Mouse (Mus musculus) hindbrain, embryonic 16.5 days (tissue): ENCODE data around the gene Madcam1. TPM values are rescaled to one million over a fixed set of nuclear protein-coding genes. Genes with fewer than 3 reads are reported as not detected.

Experiments
- ATAC-seq: fragments of 200-750 bp; cut with Nextera tagmentation; 2 replicates; pipeline ENCODE4 v1.8.0; 2017; ENCODE audit warnings: moderate TSS enrichment, moderate library complexity
- H3K27ac ChIP-seq: fragments of 300-500 bp; sonication (generic); 2 replicates; pipeline ENCODE4 v1.5.1; 2014; ENCODE audit warnings: low read depth, mild to moderate bottlenecking, control low read depth, low read length, moderate library complexity
- H3K27me3 ChIP-seq: fragments of 300-500 bp; sonication (generic); replicated peaks from 2 replicates; pipeline ENCODE4 v1.6.1; 2014; ENCODE audit warnings: low read length; ENCODE audit not compliant: control insufficient read depth, insufficient read depth
- H3K36me3 ChIP-seq: fragments of 300-500 bp; sonication (generic); 2 replicates; pipeline ENCODE4 v1.6.1; 2014; ENCODE audit warnings: mild to moderate bottlenecking, low read length, moderate library complexity, mixed read lengths; ENCODE audit not compliant: control insufficient read depth, insufficient read depth
- H3K4me1 ChIP-seq: fragments of 300-500 bp; sonication (generic); 2 replicates; pipeline ENCODE4 v1.6.1; 2014; ENCODE audit warnings: low read depth, low read length; ENCODE audit not compliant: control insufficient read depth, insufficient read depth
- H3K4me2 ChIP-seq: fragments of 300-500 bp; sonication (generic); 2 replicates; pipeline ENCODE4 v1.6.1; 2014; ENCODE audit warnings: mild to moderate bottlenecking, low read length, control low read depth, moderate library complexity
- H3K4me3 ChIP-seq: fragments of 300-500 bp; sonication (generic); 2 replicates; pipeline ENCODE4 v1.5.1; 2014; ENCODE audit warnings: mild to moderate bottlenecking, low read length, control low read depth, moderate library complexity
- H3K9ac ChIP-seq: fragments of 300-500 bp; sonication (generic); 2 replicates; pipeline ENCODE4 v1.6.1; 2014; ENCODE audit warnings: low read depth, mild to moderate bottlenecking, control low read depth, low read length, moderate library complexity
- H3K9me3 ChIP-seq: fragments of 300-500 bp; sonication (generic); 2 replicates; pipeline ENCODE4 v1.6.1; 2014; ENCODE audit warnings: mild to moderate bottlenecking, low read length, moderate library complexity; ENCODE audit not compliant: control insufficient read depth
- WGBS: fragments of 180-500 bp; shearing (Covaris S2); extraction: QIAGEN DNeasy Blood & Tissue Kit; methylation state at CpG from one replicate; pipeline ENCODE4 v1.1.7; 2014; 5-methylcytosine and 5-hydroxymethylcytosine counted together
- polyA plus RNA-seq: library from polyadenylated mRNA; unstranded; fragments of >200 nt; fragmentation: Nextera tagmentation; extraction: Ambion mirVana; gene quantifications from 2 replicates; pipeline ENCODE4 v1.2.1, GENCODE M21; 2015

Gene Madcam1
- polyA plus RNA-seq, 1 experiment from 2014 or later, result 0.99 TPM

- H3K9me3 ChIP-seq, result no peaks in the 10 kb centered on the region
- H3K27ac ChIP-seq, result no peak overlapping the region
- H3K9ac ChIP-seq, result no peak overlapping the region
- WGBS, result 84% methylated on average over 2 of the region's 2 CpGs
- peaks cover 3% of the 10 kb centered on the region for H3K4me1 ChIP-seq
- no peaks in the 10 kb centered on the region for H3K27me3 ChIP-seq
- no peaks in the 10 kb centered on the region for H3K36me3 ChIP-seq
- ATAC-seq, result no peak
- no peak overlapping the region for H3K4me3 ChIP-seq
- H3K4me2 ChIP-seq, result no peak overlapping the region
These were observed 4.1 kb upstream of the Madcam1 start for GRCm38 (mm10) chr10:79660298-79660697.

- no peak for ATAC-seq
- 53% methylated on average over 3 of the region's 3 CpGs for whole genome bisulfite sequencing
- H3K27ac ChIP-seq, result no peak overlapping the region
- no peak overlapping the region for H3K4me2 ChIP-seq
- no peaks in the 10 kb centered on the region for H3K36me3 ChIP-seq
- H3K9me3 ChIP-seq, result no peaks in the 10 kb centered on the region
- H3K4me1 ChIP-seq, result no peaks in the 10 kb centered on the region
- H3K4me3 ChIP-seq, result no peak overlapping the region
- no peak overlapping the region; the same call in 1 of the 2 replicates for H3K9ac ChIP-seq
- no peaks in the 10 kb centered on the region for H3K27me3 ChIP-seq
These were observed 2.5 kb upstream of the Madcam1 start for GRCm38 (mm10) chr10:79661861-79662260.

GRCm38 (mm10) chr10:79665051-79665450 lies 692 bp downstream of the Madcam1 start:
- no peak overlapping the region for H3K4me3 ChIP-seq
- H3K9me3 ChIP-seq, result no peaks in the 10 kb centered on the region
- 82% methylated on average over 8 of the region's 8 CpGs for WGBS
- no peaks in the 10 kb centered on the region for H3K36me3 ChIP-seq
- peaks cover 7% of the 10 kb centered on the region for H3K4me1 ChIP-seq
- no peak for ATAC-seq
- no peak overlapping the region for H3K4me2 ChIP-seq
- H3K27ac ChIP-seq, result no peak overlapping the region
- no peak overlapping the region for H3K9ac ChIP-seq
- H3K27me3 ChIP-seq, result no peaks in the 10 kb centered on the region

GRCm38 (mm10) chr10:79666493-79666892 lies 2.1 kb downstream of the Madcam1 start:
- Histone ChIP-seq H3K4me1 (peaks cover 19% of the 10 kb centered on the region), H3K27me3 (no peaks in the 10 kb centered on the region), H3K36me3 (no peaks in the 10 kb centered on the region), H3K4me3 (no peak overlapping the region), H3K27ac (no peak overlapping the region), H3K9me3 (no peaks in the 10 kb centered on the region), H3K9ac (no peak overlapping the region), H3K4me2 (no peak overlapping the region)
- ATAC-seq, result no peak
- 77% methylated on average over 9 of the region's 9 CpGs for WGBS

DNA sequence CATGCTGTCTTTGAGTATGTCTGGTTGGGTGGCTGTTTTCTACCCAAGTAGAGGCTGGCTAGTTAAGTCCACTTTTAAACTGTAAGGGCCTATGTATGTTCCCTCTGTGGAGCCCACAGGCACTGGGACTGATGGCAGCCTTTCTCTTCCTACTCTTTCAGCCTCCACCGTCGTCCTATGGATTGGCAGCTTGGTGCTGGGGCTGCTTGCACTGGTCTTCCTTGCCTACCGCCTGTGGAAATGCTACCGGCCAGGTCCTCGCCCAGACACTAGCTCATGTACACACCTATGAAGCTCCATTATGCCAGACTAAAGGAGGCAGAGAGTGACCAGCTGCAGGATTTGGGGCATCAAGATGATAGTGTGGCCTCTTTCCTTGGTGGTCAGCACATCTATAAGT lies 3.7 kb downstream of the Madcam1 start:
- no peaks in the 10 kb centered on the region for H3K27me3 ChIP-seq
- H3K4me3 ChIP-seq, result peak overlapping the region; percentile 97; the same call in 1 of the 2 replicates
- H3K4me2 ChIP-seq, result peak overlapping the region; percentile 96
- H3K36me3 ChIP-seq, result no peaks in the 10 kb centered on the region
- peak overlapping the region; percentile 94 for H3K9ac ChIP-seq
- peaks cover 19% of the 10 kb centered on the region for H3K4me1 ChIP-seq
- peak overlapping the region; percentile 99 for H3K27ac ChIP-seq
- ATAC-seq, result no peak
- H3K9me3 ChIP-seq, result no peaks in the 10 kb centered on the region
- 78% methylated on average over 5 of the region's 5 CpGs for WGBS

DNA sequence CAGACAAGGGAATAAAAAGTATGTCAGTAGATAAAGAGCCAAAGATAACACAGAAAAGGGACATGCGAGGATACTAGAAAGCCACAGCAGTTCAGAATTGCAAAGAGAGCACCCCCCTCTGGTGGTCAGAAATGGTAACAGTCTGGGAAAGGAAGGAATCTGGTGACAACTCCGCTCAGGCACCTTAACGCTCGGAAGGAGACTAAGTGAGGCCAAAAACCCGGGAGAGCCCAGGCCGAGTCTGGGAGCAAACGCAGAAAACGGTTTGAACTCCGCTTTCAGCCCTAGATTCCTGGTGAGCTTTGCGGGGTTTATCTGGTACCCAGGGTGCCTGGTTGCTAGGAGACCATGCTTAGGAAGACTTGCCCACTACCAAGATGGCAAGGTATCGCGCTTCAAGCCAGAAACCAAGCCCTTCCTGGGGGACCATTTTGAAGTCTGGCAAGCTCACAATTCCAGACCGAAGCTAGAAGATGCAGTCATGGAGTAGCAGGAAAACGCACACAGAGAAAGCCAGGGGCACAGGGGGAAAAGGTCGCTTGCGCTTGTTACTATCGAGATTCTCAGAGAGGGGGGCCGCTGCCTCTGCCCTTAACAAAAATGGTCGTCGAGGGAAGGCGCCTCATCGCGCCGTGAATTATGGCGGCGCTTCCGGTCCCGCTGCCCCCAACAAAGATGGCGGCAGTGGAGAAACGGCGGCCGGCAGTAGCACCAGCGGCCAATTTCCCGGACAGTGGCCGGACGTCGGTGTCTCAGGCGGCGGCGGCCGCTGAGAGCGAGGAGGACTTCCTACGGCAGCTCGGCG lies 4.6 kb downstream of the Madcam1 start, which contains the start of gene Tpgs1:
Tpgs1 (plus strand) TSS at position 599 of the 805 bp plus-strand sequence.
- Histone ChIP-seq H3K4me1 (peaks cover 19% of the 10 kb centered on the region), H3K36me3 (no peaks in the 10 kb centered on the region), H3K27ac (peak within 1 kb of the TSS; percentile 99), H3K9ac (peak within 1 kb of the TSS; percentile 94), H3K9me3 (no peaks in the 10 kb centered on the region), H3K4me3 (peak within 1 kb of the TSS; percentile 97), H3K27me3 (no peaks in the 10 kb centered on the region), H3K4me2 (peak within 1 kb of the TSS; percentile 96)
- under 1% methylated on average over 45 of the region's 45 CpGs for WGBS
- peak; percentile 86 for ATAC-seq

DNA sequence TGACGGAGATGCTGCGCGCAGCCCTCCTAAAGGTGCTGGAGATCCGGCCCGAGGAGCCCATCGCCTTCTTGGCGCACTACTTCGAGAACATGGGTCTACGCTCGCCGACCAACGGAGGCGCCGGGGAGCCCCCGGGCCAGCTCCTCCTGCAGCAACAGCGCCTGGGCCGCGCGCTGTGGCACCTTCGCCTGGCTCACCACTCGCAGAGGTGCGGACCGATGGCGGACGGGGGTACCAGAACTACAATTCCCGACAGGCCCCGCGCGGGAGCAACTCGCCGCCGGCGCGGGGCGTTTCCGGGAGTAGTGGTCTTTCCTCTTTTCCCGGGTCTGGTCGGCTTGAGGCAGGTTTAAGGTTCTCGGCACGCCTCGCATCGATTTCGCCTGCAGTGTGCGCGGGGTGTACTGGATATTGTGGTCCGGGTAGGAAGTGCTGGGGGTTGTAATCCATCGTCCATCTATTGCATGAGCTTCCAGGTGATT lies 5.3 kb downstream of the Madcam1 start:
- WGBS, result 0% methylated on average over 45 of the region's 47 CpGs
- H3K27ac ChIP-seq, result peak overlapping the region; percentile 99
- H3K4me2 ChIP-seq, result peak overlapping the region; percentile 96
- H3K4me3 ChIP-seq, result peak overlapping the region; percentile 97
- H3K9ac ChIP-seq, result peak overlapping the region; percentile 94
- H3K9me3 ChIP-seq, result no peaks in the 10 kb centered on the region
- peak; percentile 70 for ATAC-seq
- H3K4me1 ChIP-seq, result peaks cover 19% of the 10 kb centered on the region
- no peaks in the 10 kb centered on the region for H3K27me3 ChIP-seq
- no peaks in the 10 kb centered on the region for H3K36me3 ChIP-seq

- ATAC-seq, result peak; percentile 40
- Histone ChIP-seq H3K4me1 (peaks cover 19% of the 10 kb centered on the region), H3K9me3 (no peaks in the 10 kb centered on the region), H3K27me3 (no peaks in the 10 kb centered on the region), H3K9ac (peak overlapping the region; percentile 94), H3K27ac (peak overlapping the region; percentile 99), H3K36me3 (no peaks in the 10 kb centered on the region; the same call in 1 of the 2 replicates), H3K4me3 (peak overlapping the region; percentile 97), H3K4me2 (peak overlapping the region; percentile 96)
- 35% methylated on average over 15 of the region's 15 CpGs for WGBS
These were observed 5.9 kb downstream of the Madcam1 start for GRCm38 (mm10) chr10:79670071-79670888.
